Mouse (Mus musculus): ENCODE data around the gene Stx4a. TPM values are rescaled to one million over a fixed set of nuclear protein-coding genes. Genes with fewer than 3 reads are reported as not detected.
"Not testable (repeated sequence)": the region's sequence is repeated elsewhere in the genome, so short reads cannot be mapped to it uniquely, and the experiment has no call there.

The Stx4a gene
- total RNA-seq, 2 experiments from 2014 or later, result 44.7 to 84.7 TPM

DNA sequence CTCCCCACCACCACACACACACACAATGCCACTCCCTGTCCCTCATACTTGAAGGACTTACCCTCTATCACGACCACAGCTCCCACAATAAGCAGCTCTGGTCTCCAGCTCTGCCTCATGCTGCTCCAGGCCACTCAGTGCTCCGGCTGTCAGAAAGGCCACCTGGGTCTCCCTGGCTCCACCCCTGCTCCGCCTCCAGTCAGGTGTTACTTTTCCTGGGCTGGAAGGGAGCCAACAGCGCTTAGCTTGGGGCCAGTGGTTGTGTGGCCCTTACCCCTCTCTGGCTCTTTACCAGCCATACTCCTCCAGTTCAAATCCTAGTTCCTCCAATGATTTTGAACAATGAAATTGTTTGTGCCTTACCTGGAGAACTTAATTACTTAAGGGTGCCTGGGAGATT is 66.7 kb downstream of the Stx4a start, which contains the start of gene Prss53:
TSS of gene Prss53 (minus strand) at position 173 of the 400 bp plus-strand sequence.
- ATAC-seq (replicated peaks; ENCODE audit: low FRiP score, low TSS enrichment, poor library complexity, severe bottlenecking), result no peak

DNA sequence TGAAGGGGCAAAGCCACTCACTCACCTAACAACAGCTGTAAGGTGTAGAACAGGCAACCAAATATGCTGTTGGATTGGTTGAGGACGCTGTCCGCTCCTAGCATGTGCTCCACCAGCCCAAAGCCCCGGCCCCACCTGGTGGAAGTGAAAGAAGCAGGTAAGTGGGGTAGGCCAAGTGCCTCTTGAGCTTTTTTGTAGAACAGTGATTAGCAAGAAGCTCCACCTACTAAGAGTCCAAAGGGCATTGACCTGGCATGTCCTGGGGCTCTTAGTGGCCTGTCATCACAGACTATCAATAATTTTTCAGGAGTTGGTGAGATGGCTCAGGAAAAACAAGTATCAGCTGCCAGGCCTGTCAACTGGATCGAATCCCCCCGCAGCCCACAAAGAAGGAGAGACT is 70.4 kb downstream of the Stx4a start:
- no peak for ATAC-seq (replicated peaks; ENCODE audit: low FRiP score, low TSS enrichment, poor library complexity, severe bottlenecking)

DNA sequence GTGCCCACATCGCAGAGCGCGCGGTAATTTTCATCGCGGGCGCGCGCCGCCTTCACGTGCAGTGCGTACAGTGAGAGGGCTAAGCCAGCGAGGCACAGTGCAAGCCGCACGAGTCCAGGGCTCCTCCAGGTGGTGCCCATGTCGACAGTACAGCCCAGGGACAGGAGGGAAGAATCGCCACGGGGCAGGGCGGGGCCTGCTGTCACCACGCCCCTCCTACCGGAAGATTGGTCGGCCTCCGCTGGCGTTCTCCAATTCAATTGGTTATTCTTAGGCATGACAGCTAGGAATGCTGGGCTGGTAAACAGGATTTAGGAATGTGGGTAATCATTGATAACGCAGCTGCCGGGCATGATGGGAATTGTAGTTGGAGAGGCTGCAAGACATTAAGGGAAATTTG is 71.3 kb downstream of the Stx4a start, which contains the start of the genes Gm21974 and Vkorc1:
TSS of gene Gm21974 (minus strand) at position 13 of the 400 bp plus-strand sequence.
TSS of gene Vkorc1 (minus strand) at position 176 of the 400 bp plus-strand sequence.
- ATAC-seq (replicated peaks; ENCODE audit: low FRiP score, low TSS enrichment, poor library complexity, severe bottlenecking), result peak; percentile 96

DNA sequence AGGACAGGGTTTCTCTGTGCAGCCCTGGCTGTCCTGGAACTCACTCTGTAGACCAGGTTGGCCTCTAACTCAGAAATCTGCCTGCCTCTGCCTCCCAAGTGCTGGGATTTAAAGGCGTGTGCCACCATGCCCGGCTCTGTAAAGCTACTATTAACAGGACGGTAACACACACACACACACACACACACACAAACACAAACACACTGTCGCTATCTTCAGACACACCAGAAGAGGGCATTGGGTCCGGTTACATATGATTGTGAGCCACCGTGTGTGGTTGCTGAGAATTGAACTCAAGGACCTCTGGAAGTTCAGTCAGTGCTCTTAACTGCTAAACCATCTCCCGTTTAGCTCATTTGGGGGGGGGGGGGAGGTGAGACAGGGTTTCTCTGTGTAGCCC is 71.8 kb downstream of the Stx4a start:
- ATAC-seq (replicated peaks; ENCODE audit: low FRiP score, low TSS enrichment, poor library complexity, severe bottlenecking), result not testable (repeated sequence)

- no peak for ATAC-seq (replicated peaks; ENCODE audit: low FRiP score, low TSS enrichment, poor library complexity, severe bottlenecking)
Observed at GRCm38 (mm10) chr7:127896384-127896783, 72.3 kb downstream of the Stx4a start.

GRCm38 (mm10) chr7:127897542-127897941 is 73.4 kb downstream of the Stx4a start:
- no peak for ATAC-seq (replicated peaks; ENCODE audit: low FRiP score, low TSS enrichment, poor library complexity, severe bottlenecking)

GRCm38 (mm10) chr7:127898179-127898956 is 74.3 kb downstream of the Stx4a start:
- no peak for ATAC-seq (replicated peaks; ENCODE audit: low FRiP score, low TSS enrichment, poor library complexity, severe bottlenecking)

Other genes with a start within 250 kb of the Stx4a start
- gene Ccdc189, start 235.7 kb upstream of the Stx4a start, total RNA-seq (2014; fragmentation: Nextera tagmentation), result 6.1 TPM in 1 of 2 replicates, not detected in the other
- 0.38 and 6.8 TPM in 2 replicates for gene Ccdc189, start 235.7 kb upstream of the Stx4a start, total RNA-seq (2017)
- 45.6 and 48.7 TPM in 2 replicates for gene Rnf40, start 235.5 kb upstream of the Stx4a start, total RNA-seq (2014; fragmentation: Nextera tagmentation)
- gene Rnf40, start 235.5 kb upstream of the Stx4a start, total RNA-seq (2017), result 35.1 and 37.9 TPM in 2 replicates
- 7.2 and 7.8 TPM in 2 replicates for gene Zfp629, start 208.5 kb upstream of the Stx4a start, total RNA-seq (2014; fragmentation: Nextera tagmentation)
- gene Zfp629, start 208.5 kb upstream of the Stx4a start, total RNA-seq (2017), result 3.4 and 9.1 TPM in 2 replicates
- 84.1 and 94.3 TPM in 2 replicates for gene Bcl7c, start 115.4 kb upstream of the Stx4a start, total RNA-seq (2014; fragmentation: Nextera tagmentation)
- 51.3 and 61.0 TPM in 2 replicates for gene Bcl7c, start 115.4 kb upstream of the Stx4a start, total RNA-seq (2017)
- 4.2 and 5.5 TPM in 2 replicates for gene Ctf1, start 111.6 kb upstream of the Stx4a start, total RNA-seq (2014; fragmentation: Nextera tagmentation)
- 1.9 and 3.0 TPM in 2 replicates for gene Ctf1, start 111.6 kb upstream of the Stx4a start, total RNA-seq (2017)
- not detected in 2 replicates for gene Ctf2, start 92.1 kb upstream of the Stx4a start, total RNA-seq (2014; fragmentation: Nextera tagmentation)
- gene Ctf2, start 92.1 kb upstream of the Stx4a start, total RNA-seq (2017), result not detected in 2 replicates
- gene Fbxl19, start 79.8 kb upstream of the Stx4a start, total RNA-seq (2014; fragmentation: Nextera tagmentation), result 11.6 and 14.2 TPM in 2 replicates
- gene Fbxl19, start 79.8 kb upstream of the Stx4a start, total RNA-seq (2017), result 12.2 and 12.5 TPM in 2 replicates
- 23.4 and 29.5 TPM in 2 replicates for gene Orai3, start 54.5 kb upstream of the Stx4a start, total RNA-seq (2014; fragmentation: Nextera tagmentation)
- gene Orai3, start 54.5 kb upstream of the Stx4a start, total RNA-seq (2017), result 21.0 and 22.9 TPM in 2 replicates
- 83.0 and 94.4 TPM in 2 replicates for gene Setd1a, start 47.6 kb upstream of the Stx4a start, total RNA-seq (2014; fragmentation: Nextera tagmentation)
- 10.6 and 19.5 TPM in 2 replicates for gene Setd1a, start 47.6 kb upstream of the Stx4a start, total RNA-seq (2017)
- 1.0 TPM in 1 of 2 replicates, not detected in the other for gene Gm49388, start 38.7 kb upstream of the Stx4a start, total RNA-seq (2014; fragmentation: Nextera tagmentation)
- gene Gm49388, start 38.7 kb upstream of the Stx4a start, total RNA-seq (2017), result 0.85 TPM in 1 of 2 replicates, not detected in the other
- 38.9 and 56.1 TPM in 2 replicates for gene Hsd3b7, start 23.7 kb upstream of the Stx4a start, total RNA-seq (2014; fragmentation: Nextera tagmentation)
- gene Hsd3b7, start 23.7 kb upstream of the Stx4a start, total RNA-seq (2017), result 16.8 and 60.3 TPM in 2 replicates
- gene Stx1b, start 255 bp downstream of the Stx4a start, total RNA-seq (2014; fragmentation: Nextera tagmentation), result 0.10 and 3.0 TPM in 2 replicates
- gene Stx1b, start 255 bp downstream of the Stx4a start, total RNA-seq (2017), result 0.19 and 4.3 TPM in 2 replicates
- gene Zfp646, start 51.9 kb downstream of the Stx4a start, total RNA-seq (2014; fragmentation: Nextera tagmentation), result 32.4 and 38.3 TPM in 2 replicates
- 36.9 and 43.3 TPM in 2 replicates for gene Zfp646, start 51.9 kb downstream of the Stx4a start, total RNA-seq (2017)
- gene Zfp668, start 52.5 kb downstream of the Stx4a start, total RNA-seq (2014; fragmentation: Nextera tagmentation), result 9.3 and 12.8 TPM in 2 replicates
- 2.3 and 2.8 TPM in 2 replicates for gene Zfp668, start 52.5 kb downstream of the Stx4a start, total RNA-seq (2017)
- gene Prss53, start 66.7 kb downstream of the Stx4a start, total RNA-seq (2014; fragmentation: Nextera tagmentation), result 0.81 TPM in 1 of 2 replicates, not detected in the other
- gene Prss53, start 66.7 kb downstream of the Stx4a start, total RNA-seq (2017), result not detected in 2 replicates
- gene Gm21974, start 71.2 kb downstream of the Stx4a start, total RNA-seq (2014; fragmentation: Nextera tagmentation), result not detected in 2 replicates
- gene Gm21974, start 71.2 kb downstream of the Stx4a start, total RNA-seq (2017), result not detected in 2 replicates
- 54.1 and 72.8 TPM in 2 replicates for gene Vkorc1, start 71.3 kb downstream of the Stx4a start, total RNA-seq (2014; fragmentation: Nextera tagmentation)
- gene Vkorc1, start 71.3 kb downstream of the Stx4a start, total RNA-seq (2017), result 25.4 and 37.0 TPM in 2 replicates
- gene Bckdk, start 79.8 kb downstream of the Stx4a start, total RNA-seq (2014; fragmentation: Nextera tagmentation), result 76.8 and 85.0 TPM in 2 replicates
- 32.4 and 62.8 TPM in 2 replicates for gene Bckdk, start 79.8 kb downstream of the Stx4a start, total RNA-seq (2017)
- 32.7 and 37.9 TPM in 2 replicates for gene Kat8, start 88.2 kb downstream of the Stx4a start, total RNA-seq (2014; fragmentation: Nextera tagmentation)
- gene Kat8, start 88.2 kb downstream of the Stx4a start, total RNA-seq (2017), result 27.0 and 35.8 TPM in 2 replicates
- gene Prss8, start 105.8 kb downstream of the Stx4a start, total RNA-seq (2014; fragmentation: Nextera tagmentation), result not detected in 2 replicates
- not detected in 2 replicates for gene Prss8, start 105.8 kb downstream of the Stx4a start, total RNA-seq (2017)
- 2.8 and 9.8 TPM in 2 replicates for gene Prss36, start 122.4 kb downstream of the Stx4a start, total RNA-seq (2014; fragmentation: Nextera tagmentation)
- 2.5 and 3.4 TPM in 2 replicates for gene Prss36, start 122.4 kb downstream of the Stx4a start, total RNA-seq (2017)
- 315 and 387 TPM in 2 replicates for gene Fus, start 143.2 kb downstream of the Stx4a start, total RNA-seq (2014; fragmentation: Nextera tagmentation)
- gene Fus, start 143.2 kb downstream of the Stx4a start, total RNA-seq (2017), result 61.4 and 85.2 TPM in 2 replicates
- gene Pycard, start 169.6 kb downstream of the Stx4a start, total RNA-seq (2014; fragmentation: Nextera tagmentation), result 41.8 and 56.1 TPM in 2 replicates
- gene Pycard, start 169.6 kb downstream of the Stx4a start, total RNA-seq (2017), result 10.2 and 10.6 TPM in 2 replicates
- not detected in 2 replicates for gene Trim72, start 179.7 kb downstream of the Stx4a start, total RNA-seq (2014; fragmentation: Nextera tagmentation)
- gene Trim72, start 179.7 kb downstream of the Stx4a start, total RNA-seq (2017), result 0.52 TPM in 1 of 2 replicates, not detected in the other
- 3.2 TPM in 1 of 2 replicates, not detected in the other for gene Itgam, start 238.3 kb downstream of the Stx4a start, total RNA-seq (2014; fragmentation: Nextera tagmentation)
- gene Itgam, start 238.3 kb downstream of the Stx4a start, total RNA-seq (2017), result 0.95 and 2.3 TPM in 2 replicates
- gene Gm49368, start 238.4 kb downstream of the Stx4a start, total RNA-seq (2014; fragmentation: Nextera tagmentation), result not detected in 2 replicates
- gene Gm49368, start 238.4 kb downstream of the Stx4a start, total RNA-seq (2017), result not detected in 2 replicates